Mouse (Mus musculus): ENCODE data around the gene Neu2.

- TF ChIP-seq EP300 (IDR thresholded peaks at IDR 0.05; ENCODE audit: low read depth) (no peak), CTCF (IDR thresholded peaks at IDR 0.05; ENCODE audit: low read depth) (no peak)
Measured at GRCm38 (mm10) chr1:87620693-87621092, 111.0 kb downstream of the Neu2 start.

Measured in liver, postnatal 0 days (tissue).